Mouse (Mus musculus): ENCODE data around the gene Fam49a. TPM values are rescaled to one million over a fixed set of nuclear protein-coding genes. Genes with fewer than 3 reads are reported as not detected.
A peak's percentile ranks its signal among the peaks of the same experiment; 100 is the strongest.
"Not testable (repeated sequence)": the region's sequence is repeated elsewhere in the genome, so short reads cannot be mapped to it uniquely, and the experiment has no call there.

Gene Fam49a
- total RNA-seq, 2 experiments from 2014 or later: 173 to 178 TPM

- DNase-seq: no peak
Observed at GRCm38 (mm10) chr12:12315011-12315410, 53.1 kb downstream of the Fam49a start.

- no peak for DNase-seq
Observed at GRCm38 (mm10) chr12:12316956-12317355, 55.0 kb downstream of the Fam49a start.

GRCm38 (mm10) chr12:12317606-12318005 is 55.7 kb downstream of the Fam49a start:
- no peak for DNase-seq

GRCm38 (mm10) chr12:12318140-12318734 is 56.3 kb downstream of the Fam49a start:
- DNase-seq: peak in 1 of 2 experiments; percentile 35

GRCm38 (mm10) chr12:12320693-12321092 is 58.8 kb downstream of the Fam49a start:
- no peak for DNase-seq

- no peak for DNase-seq
Observed at GRCm38 (mm10) chr12:12321111-12321510, 59.2 kb downstream of the Fam49a start.

GRCm38 (mm10) chr12:12323084-12323483 is 61.1 kb downstream of the Fam49a start:
- no peak for DNase-seq

- DNase-seq: peak; percentile 87 to 90
Observed at GRCm38 (mm10) chr12:12323616-12324223, 61.8 kb downstream of the Fam49a start.

- not testable (repeated sequence) for DNase-seq
Observed at GRCm38 (mm10) chr12:12324266-12324665, 62.3 kb downstream of the Fam49a start.

- no peak for DNase-seq
Observed at GRCm38 (mm10) chr12:12333526-12334310, 71.8 kb downstream of the Fam49a start.

GRCm38 (mm10) chr12:12334486-12334885 is 72.5 kb downstream of the Fam49a start:
- no peak for DNase-seq

GRCm38 (mm10) chr12:12335566-12335965 is 73.6 kb downstream of the Fam49a start:
- no peak for DNase-seq

GRCm38 (mm10) chr12:12337378-12337777 is 75.4 kb downstream of the Fam49a start:
- DNase-seq: no peak

GRCm38 (mm10) chr12:12343320-12343719 is 81.4 kb downstream of the Fam49a start:
- no peak for DNase-seq

- DNase-seq: no peak
Observed at GRCm38 (mm10) chr12:12348625-12349024, 86.7 kb downstream of the Fam49a start.

- DNase-seq: no peak
Observed at GRCm38 (mm10) chr12:12349645-12350288, 87.8 kb downstream of the Fam49a start.

GRCm38 (mm10) chr12:12351816-12352552 is 90.0 kb downstream of the Fam49a start:
- DNase-seq: no peak

- DNase-seq: no peak
Observed at GRCm38 (mm10) chr12:12354115-12354653, 92.2 kb downstream of the Fam49a start.

GRCm38 (mm10) chr12:12356048-12356447 is 94.1 kb downstream of the Fam49a start:
- DNase-seq: no peak

- DNase-seq: no peak
Observed at GRCm38 (mm10) chr12:12356463-12356862, 94.5 kb downstream of the Fam49a start.

- DNase-seq: no peak
Observed at GRCm38 (mm10) chr12:12356946-12357345, 95.0 kb downstream of the Fam49a start.

- no peak for DNase-seq
Observed at GRCm38 (mm10) chr12:12359923-12360322, 98.0 kb downstream of the Fam49a start.
